Mouse (Mus musculus) retina, adult 2 months (tissue): ENCODE data around the gene 1700003E16Rik.

Experiments used
- DNase-seq: peaks from one replicate; pipeline ENCODE4 v3.0.0-alpha.2; 2012; ENCODE audit warnings: low read depth, low spot score

Gene 1700003E16Rik

GRCm38 (mm10) chr6:83127419-83127818, 28.8 kb upstream of the 1700003E16Rik start:
- no peak for DNase-seq

- no peak for DNase-seq
Observed at GRCm38 (mm10) chr6:83131469-83132034, 24.7 kb upstream of the 1700003E16Rik start.

GRCm38 (mm10) chr6:83132176-83132919, 23.9 kb upstream of the 1700003E16Rik start:
- no peak for DNase-seq

GRCm38 (mm10) chr6:83134226-83134625, 22.0 kb upstream of the 1700003E16Rik start:
- no peak for DNase-seq

- no peak for DNase-seq
Observed at GRCm38 (mm10) chr6:83134951-83135513, 21.2 kb upstream of the 1700003E16Rik start, which contains the start of gene Rtkn. Gene Rtkn (plus strand): TSS chr6:83135463.

- no peak for DNase-seq
Observed at GRCm38 (mm10) chr6:83135571-83136161, 20.5 kb upstream of the 1700003E16Rik start.

GRCm38 (mm10) chr6:83136291-83136880, 19.8 kb upstream of the 1700003E16Rik start:
- DNase-seq, result no peak

- DNase-seq, result no peak
Observed at GRCm38 (mm10) chr6:83136881-83137575, 19.2 kb upstream of the 1700003E16Rik start.

- DNase-seq, result no peak
Observed at GRCm38 (mm10) chr6:83137576-83137950, 18.6 kb upstream of the 1700003E16Rik start.

- DNase-seq, result no peak
Observed at GRCm38 (mm10) chr6:83138056-83138455, 18.1 kb upstream of the 1700003E16Rik start.

- DNase-seq, result no peak
Observed at GRCm38 (mm10) chr6:83140044-83140443, 16.2 kb upstream of the 1700003E16Rik start.

- DNase-seq, result no peak
Observed at GRCm38 (mm10) chr6:83141636-83142035, 14.6 kb upstream of the 1700003E16Rik start.

- DNase-seq, result no peak
Observed at GRCm38 (mm10) chr6:83142211-83142731, 13.9 kb upstream of the 1700003E16Rik start.

- no peak for DNase-seq
Observed at GRCm38 (mm10) chr6:83142886-83143285, 13.3 kb upstream of the 1700003E16Rik start.

GRCm38 (mm10) chr6:83145209-83145608, 11.0 kb upstream of the 1700003E16Rik start:
- DNase-seq, result no peak

- DNase-seq, result no peak
Observed at GRCm38 (mm10) chr6:83145805-83146204, 10.4 kb upstream of the 1700003E16Rik start.

GRCm38 (mm10) chr6:83147280-83147679, 8.9 kb upstream of the 1700003E16Rik start:
- no peak for DNase-seq

GRCm38 (mm10) chr6:83151721-83152120, 4.5 kb upstream of the 1700003E16Rik start:
- no peak for DNase-seq

- DNase-seq, result no peak
Observed at GRCm38 (mm10) chr6:83153038-83153437, 3.2 kb upstream of the 1700003E16Rik start.

GRCm38 (mm10) chr6:83153485-83153884, 2.7 kb upstream of the 1700003E16Rik start:
- DNase-seq, result no peak

GRCm38 (mm10) chr6:83155552-83156238, 509 bp upstream of the 1700003E16Rik start:
- no peak for DNase-seq
